Mouse (Mus musculus) stomach, postnatal 0 days (tissue): ENCODE results near the gene Ywhab.

Experiments
- CTCF ChIP-seq: IDR thresholded peaks from 2 replicates; pipeline ENCODE4 v1.5.1; 2016; ENCODE audit warnings: antibody characterized with exemption, low read depth, mild to moderate bottlenecking, moderate library complexity
- EP300 ChIP-seq: optimal IDR thresholded peaks from 2 replicates; pipeline ENCODE3; 2016; ENCODE audit warnings: antibody characterized with exemption

DNA sequence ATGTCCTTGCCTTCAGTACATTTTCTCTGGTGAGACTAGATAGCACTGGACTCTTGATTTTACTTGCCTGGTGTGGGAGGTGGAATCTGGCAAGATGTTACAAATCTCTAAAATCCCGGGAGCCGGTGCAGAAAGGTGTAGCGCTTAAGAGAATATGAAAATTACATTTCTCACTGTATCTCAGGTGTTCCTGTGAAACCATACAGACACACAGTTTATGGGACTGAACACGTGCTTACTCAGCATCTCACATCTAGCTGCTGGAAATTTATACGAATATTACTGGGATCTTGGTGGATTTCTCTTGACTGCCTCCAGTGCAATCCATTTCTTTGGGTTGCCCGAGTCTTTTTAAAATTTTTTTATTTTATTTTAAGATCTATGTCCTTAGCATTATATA, 1.5 kb downstream of the Ywhab start:
- TF ChIP-seq CTCF, result no peak
- TF ChIP-seq EP300, result no peak
